Mouse (Mus musculus) lung, adult 2 months (tissue): ENCODE results near the gene Nbea.

ENCODE experiments used
- CTCF ChIP-seq: fragments of 200-500 bp; IDR thresholded peaks from 2 replicates; pipeline ENCODE4 v1.5.1; 2011; ENCODE audit warnings: mild to moderate bottlenecking, low read length, control low read depth; ENCODE audit not compliant: insufficient read depth
- POLR2A ChIP-seq: fragments of 200-500 bp; IDR thresholded peaks from 2 replicates; pipeline ENCODE4 v1.6.1; 2011; ENCODE audit warnings: low read depth, mild to moderate bottlenecking, control low read depth, low read length, borderline replicate concordance; ENCODE audit errors: extremely low read depth

GRCm38 (mm10) chr3:55965723-55966156 lies 217.8 kb downstream of the Nbea start:
- TF ChIP-seq CTCF (no peak), POLR2A (no peak)
